Mouse (Mus musculus): ENCODE measurements around the gene Kat5.
A peak's percentile ranks its signal among the peaks of the same experiment; 100 is the strongest.

The Kat5 gene

GRCm38 (mm10) chr19:5629907-5630306 lies 19.9 kb upstream of the Kat5 start:
- no peak for DNase-seq (ENCODE audit: low read depth, low spot score)

- DNase-seq (ENCODE audit: low read depth, low spot score) = no peak
Observed at GRCm38 (mm10) chr19:5625311-5625710, 15.3 kb upstream of the Kat5 start.

- no peak for DNase-seq (ENCODE audit: low read depth, low spot score)
Observed at GRCm38 (mm10) chr19:5621884-5622283, 11.8 kb upstream of the Kat5 start.

- DNase-seq (ENCODE audit: low read depth, low spot score) = no peak
Observed at GRCm38 (mm10) chr19:5620007-5620406, 10.0 kb upstream of the Kat5 start.

- no peak for DNase-seq (ENCODE audit: low read depth, low spot score)
Observed at GRCm38 (mm10) chr19:5614953-5615352, 4.9 kb upstream of the Kat5 start.

GRCm38 (mm10) chr19:5612762-5613411 lies 2.9 kb upstream of the Kat5 start:
- DNase-seq (ENCODE audit: low read depth, low spot score) = no peak

GRCm38 (mm10) chr19:5611973-5612372 lies 1.9 kb upstream of the Kat5 start:
- no peak for DNase-seq (ENCODE audit: low read depth, low spot score)

GRCm38 (mm10) chr19:5609171-5609546 lies 878 bp downstream of the Kat5 start:
- DNase-seq (ENCODE audit: low read depth, low spot score) = no peak

GRCm38 (mm10) chr19:5608707-5609106 lies 1.3 kb downstream of the Kat5 start:
- peak; percentile 18 for DNase-seq (ENCODE audit: low read depth, low spot score)

- DNase-seq (ENCODE audit: low read depth, low spot score) = no peak
Observed at GRCm38 (mm10) chr19:5607705-5608410, 2.2 kb downstream of the Kat5 start.

- no peak for DNase-seq (ENCODE audit: low read depth, low spot score)
Observed at GRCm38 (mm10) chr19:5606196-5606595, 3.8 kb downstream of the Kat5 start.

- no peak for DNase-seq (ENCODE audit: low read depth, low spot score)
Observed at GRCm38 (mm10) chr19:5605126-5605525, 4.9 kb downstream of the Kat5 start.

GRCm38 (mm10) chr19:5603664-5604063 lies 6.4 kb downstream of the Kat5 start:
- no peak for DNase-seq (ENCODE audit: low read depth, low spot score)

- DNase-seq (ENCODE audit: low read depth, low spot score) = peak; percentile 91
Observed at GRCm38 (mm10) chr19:5601752-5602541, 8.1 kb downstream of the Kat5 start, which contains the start of gene Rnaseh2c. Gene Rnaseh2c (plus strand): TSS chr19:5601873.

GRCm38 (mm10) chr19:5599224-5599623 lies 10.8 kb downstream of the Kat5 start:
- DNase-seq (ENCODE audit: low read depth, low spot score) = no peak

GRCm38 (mm10) chr19:5591888-5592287 lies 18.1 kb downstream of the Kat5 start:
- no peak for DNase-seq (ENCODE audit: low read depth, low spot score)

- no peak for DNase-seq (ENCODE audit: low read depth, low spot score)
Observed at GRCm38 (mm10) chr19:5589159-5589558, 20.9 kb downstream of the Kat5 start.

- no peak for DNase-seq (ENCODE audit: low read depth, low spot score)
Observed at GRCm38 (mm10) chr19:5581995-5582394, 28.0 kb downstream of the Kat5 start.

GRCm38 (mm10) chr19:5580776-5581175 lies 29.3 kb downstream of the Kat5 start:
- no peak for DNase-seq (ENCODE audit: low read depth, low spot score)

GRCm38 (mm10) chr19:5579971-5580370 lies 30.1 kb downstream of the Kat5 start:
- DNase-seq (ENCODE audit: low read depth, low spot score) = no peak

GRCm38 (mm10) chr19:5575336-5575735 lies 34.7 kb downstream of the Kat5 start:
- DNase-seq (ENCODE audit: low read depth, low spot score) = no peak

- DNase-seq (ENCODE audit: low read depth, low spot score) = peak; percentile 20
Observed at GRCm38 (mm10) chr19:5572331-5573125, 37.5 kb downstream of the Kat5 start.

All from CD4-positive, CD25-positive, alpha-beta regulatory T cell, adult 2 months (primary cell).